Mouse (Mus musculus) cortical plate, adult 2 months (tissue): ENCODE results near the gene Kif26b. TPM values are rescaled to one million over a fixed set of nuclear protein-coding genes. Genes with fewer than 3 reads are reported as not detected.
A peak's percentile ranks its signal among the peaks of the same experiment; 100 is the strongest.

Experiments
- H3K27ac ChIP-seq: fragments of 200-500 bp; 2 replicates; pipeline ENCODE4 v1.5.1; 2012; ENCODE audit warnings: low read length, control low read depth, inconsistent platforms; ENCODE audit not compliant: insufficient read depth
- H3K4me1 ChIP-seq: fragments of 200-500 bp; 2 replicates; pipeline ENCODE4 v1.6.1; 2011; ENCODE audit warnings: low read length; ENCODE audit not compliant: control insufficient read depth, insufficient read depth
- H3K4me3 ChIP-seq: fragments of 200-500 bp; 2 replicates; pipeline ENCODE4 v1.5.1; 2011; ENCODE audit warnings: mild to moderate bottlenecking, low read length, control low read depth; ENCODE audit not compliant: insufficient read depth
- CTCF ChIP-seq: fragments of 200-500 bp; IDR thresholded peaks from 2 replicates; pipeline ENCODE4 v1.5.1; 2011; ENCODE audit warnings: mild to moderate bottlenecking, control low read depth, low read length; ENCODE audit not compliant: insufficient read depth; ENCODE audit errors: extremely low read depth
- POLR2A ChIP-seq: fragments of 200-500 bp; IDR thresholded peaks from 2 replicates; pipeline ENCODE4 v1.6.1; 2011; ENCODE audit warnings: mild to moderate bottlenecking, low read length, control low read depth; ENCODE audit not compliant: insufficient read depth; ENCODE audit errors: extremely low read depth
- polyA plus RNA-seq: library from polyadenylated mRNA; depleted of rRNA; stranded (reverse); fragments of >200 nt; gene quantifications from 2 replicates; pipeline ENCODE4 v1.2.3, GENCODE M21; 2012

The Kif26b gene
- polyA plus RNA-seq, 1 experiment, result 1.9 TPM

DNA sequence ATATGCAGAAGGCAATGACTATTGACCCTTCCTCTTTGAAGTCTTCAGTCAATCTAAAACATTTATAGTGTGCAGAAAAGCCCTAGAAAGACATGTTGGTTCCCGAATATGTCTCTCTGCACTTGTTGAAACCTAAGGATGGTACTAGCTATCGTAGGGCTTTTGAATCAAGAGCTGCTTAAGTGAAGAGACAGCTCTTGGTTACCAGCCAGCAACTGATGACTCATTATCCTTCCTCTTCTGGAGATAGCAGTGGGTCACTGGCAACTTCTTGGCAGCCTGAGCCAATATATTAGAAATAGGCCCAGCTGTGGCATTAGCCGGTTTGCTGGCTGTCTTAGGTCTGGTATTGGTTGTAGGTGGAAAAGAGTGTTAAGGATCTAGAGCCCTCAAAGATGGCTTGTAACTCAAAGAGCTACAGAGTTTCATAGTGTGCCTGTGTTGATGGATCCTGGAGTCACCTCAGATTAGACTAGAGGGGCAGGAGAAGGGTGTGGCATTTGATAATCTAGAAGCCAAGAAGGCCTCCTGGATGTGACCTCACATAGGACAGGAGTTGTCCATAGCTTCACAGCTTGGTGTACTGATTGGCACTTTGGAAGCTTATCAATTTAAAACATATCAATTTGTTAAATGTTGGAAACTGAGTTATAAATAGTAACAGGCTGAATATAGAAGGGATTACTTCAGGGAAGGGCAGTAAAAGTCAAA, 146.8 kb downstream of the Kif26b start:
- TF ChIP-seq POLR2A, result no peak
- TF ChIP-seq CTCF, result no peak
- Histone ChIP-seq H3K4me1 (no peaks in the 10 kb centered on the region), H3K27ac (no peak overlapping the region), H3K4me3 (no peak overlapping the region)

DNA sequence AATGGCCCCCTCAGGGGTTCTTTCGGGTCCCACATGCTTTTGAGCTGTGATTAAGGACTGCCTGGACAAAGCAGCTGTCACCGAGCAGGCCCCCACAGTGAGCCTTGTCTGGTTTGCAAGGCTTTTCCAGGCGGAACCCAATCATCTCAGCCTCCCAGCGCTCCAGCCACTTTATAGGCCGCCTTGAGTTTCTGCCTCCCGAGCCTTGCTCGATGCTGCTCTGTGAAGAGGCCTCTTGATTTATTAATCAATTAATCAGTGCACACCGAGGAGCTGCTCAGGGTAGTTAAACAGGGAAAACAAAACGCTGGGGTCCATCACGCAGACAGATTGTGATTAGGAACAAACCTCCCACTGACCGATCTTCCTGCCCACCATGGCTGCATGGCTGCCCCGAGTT, 148.2 kb downstream of the Kif26b start:
- H3K27ac ChIP-seq, result no peak overlapping the region
- no peaks in the 10 kb centered on the region for H3K4me1 ChIP-seq

DNA sequence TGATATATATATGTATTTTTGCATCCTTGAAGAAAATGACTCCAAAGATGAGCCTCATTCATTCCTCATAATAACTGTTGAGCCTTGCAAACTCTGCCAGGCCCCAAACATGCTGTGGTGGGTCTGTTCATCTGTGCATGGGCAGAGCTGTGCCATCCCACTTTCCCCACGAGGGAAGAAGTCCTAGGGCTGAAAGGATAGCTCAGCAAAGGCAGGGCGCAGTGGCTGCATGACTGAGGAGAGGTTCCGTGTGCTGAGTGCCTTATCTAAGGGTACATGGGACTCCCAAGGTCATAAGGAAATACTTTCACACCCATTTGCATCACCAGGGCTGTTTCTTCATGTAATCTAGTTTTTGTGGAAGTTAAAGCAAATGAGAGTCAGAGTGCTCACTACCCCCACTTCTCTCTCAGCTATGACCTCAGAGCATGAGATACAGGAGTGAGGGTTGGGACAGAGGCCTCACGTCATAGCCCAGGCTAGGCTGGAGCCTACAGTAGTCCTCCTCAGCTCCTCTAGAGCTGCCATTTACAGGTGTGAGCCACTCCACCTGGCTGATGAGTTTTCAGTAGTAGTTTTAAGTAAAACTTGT, 148.8 kb downstream of the Kif26b start:
- no peak for TF ChIP-seq POLR2A
- TF ChIP-seq CTCF, result no peak
- no peaks in the 10 kb centered on the region for H3K4me1 ChIP-seq
- no peak overlapping the region for H3K27ac ChIP-seq
- H3K4me3 ChIP-seq, result no peak overlapping the region

More for the DNA sequence above, 148.2 kb downstream of the Kif26b start:
- H3K4me3 ChIP-seq, result no peak overlapping the region
- TF ChIP-seq POLR2A, result no peak
- TF ChIP-seq CTCF, result no peak

DNA sequence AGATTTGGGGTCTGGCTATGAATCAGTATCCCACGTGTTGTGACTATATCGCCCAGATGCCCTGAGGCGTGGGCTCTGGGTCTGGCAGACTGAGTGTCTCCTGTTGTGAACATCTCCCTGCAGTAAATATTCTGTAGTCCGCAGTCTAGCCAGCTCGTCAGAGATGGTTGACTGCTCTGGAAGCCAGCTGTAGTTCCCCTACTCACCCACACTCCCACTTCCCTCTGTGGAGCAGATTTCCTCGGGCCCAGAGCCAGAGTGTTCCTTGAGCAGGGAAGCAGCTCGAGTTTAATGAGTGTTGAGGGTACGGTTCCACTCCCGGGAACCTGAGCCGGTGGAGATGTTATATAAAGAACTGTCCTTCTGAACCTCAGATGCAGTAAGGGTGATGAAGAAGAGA, 154.7 kb downstream of the Kif26b start:
- TF ChIP-seq POLR2A (no peak), CTCF (no peak)
- Histone ChIP-seq H3K27ac (no peak overlapping the region), H3K4me1 (no peaks in the 10 kb centered on the region), H3K4me3 (no peak overlapping the region)

DNA sequence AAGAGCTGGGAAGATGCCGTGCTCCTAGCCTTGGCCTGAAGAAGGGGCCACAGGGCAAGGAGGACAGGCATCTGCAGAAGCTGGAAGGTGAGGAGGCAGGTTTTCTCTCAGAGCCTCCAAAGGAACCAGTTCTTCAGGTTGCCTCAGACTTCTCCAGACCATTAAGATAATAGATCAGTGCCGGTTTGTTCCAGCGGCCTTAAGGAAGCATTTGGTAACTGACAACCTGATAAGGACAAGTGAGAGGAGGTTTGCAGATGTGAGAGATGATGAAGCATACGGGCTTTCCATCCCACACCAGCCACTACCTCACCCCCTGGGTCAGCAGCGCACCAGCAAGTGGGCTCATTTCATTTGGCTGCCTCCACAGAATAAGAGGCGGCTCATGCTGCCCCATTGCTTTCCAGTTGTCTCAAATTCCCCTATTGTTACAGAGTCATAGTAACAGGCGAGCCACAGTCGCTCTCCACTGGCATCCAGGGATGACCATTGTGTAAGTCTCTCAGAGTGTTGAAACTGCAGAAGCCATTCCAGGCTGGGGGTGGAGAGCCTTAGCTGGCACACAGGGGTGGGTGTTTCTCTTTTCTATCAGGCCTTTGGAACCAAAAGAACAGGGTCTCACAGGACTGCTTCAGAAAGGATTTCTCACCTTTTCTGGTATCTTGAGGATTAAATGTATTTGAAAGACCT, 156.2 kb downstream of the Kif26b start:
- H3K4me1 ChIP-seq, result no peaks in the 10 kb centered on the region
- no peak overlapping the region for H3K4me3 ChIP-seq
- TF ChIP-seq CTCF (no peak), POLR2A (no peak)
- H3K27ac ChIP-seq, result no peak overlapping the region

DNA sequence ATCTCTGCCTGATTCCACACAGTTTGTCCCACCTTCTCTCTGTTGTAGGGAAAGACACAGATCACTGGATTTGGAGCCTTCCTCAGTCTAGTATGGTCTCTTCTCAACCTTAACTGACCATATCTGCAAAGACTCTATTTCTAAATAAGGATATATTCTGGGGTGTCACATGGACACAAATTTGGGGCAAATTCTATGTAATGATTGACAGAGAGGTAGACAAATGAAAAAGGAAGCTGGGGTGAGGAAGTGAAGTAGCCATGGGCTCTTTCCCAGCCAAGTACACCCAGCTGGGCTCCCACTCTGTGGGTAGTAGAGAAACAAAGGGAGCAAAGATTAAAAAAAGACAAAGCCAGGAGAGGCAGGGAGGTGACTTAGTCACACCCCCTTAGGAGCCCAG, 158.0 kb downstream of the Kif26b start:
- no peak overlapping the region for H3K4me3 ChIP-seq
- H3K4me1 ChIP-seq, result no peaks in the 10 kb centered on the region
- no peak for TF ChIP-seq CTCF
- TF ChIP-seq POLR2A, result no peak

DNA sequence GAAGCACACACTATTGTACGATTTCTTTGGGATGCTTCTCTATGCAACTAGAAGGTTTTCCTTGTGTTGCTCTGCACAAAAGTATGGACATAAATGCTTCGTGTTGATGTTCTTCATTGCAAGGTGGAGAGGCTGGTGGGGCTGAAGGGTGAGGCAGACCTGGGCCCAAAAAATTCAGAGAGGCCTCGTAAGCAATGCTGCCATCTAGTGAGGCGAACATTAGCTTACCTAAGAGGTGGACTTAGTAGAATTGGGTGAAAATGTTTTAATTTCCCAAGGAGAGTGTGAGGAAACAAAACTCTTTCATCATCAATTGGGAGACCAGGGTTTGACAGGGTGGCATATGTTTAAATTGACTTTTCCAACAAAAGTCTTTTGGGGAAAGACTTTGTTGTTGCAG, 160.6 kb downstream of the Kif26b start:
- Histone ChIP-seq H3K4me3 (no peak overlapping the region), H3K27ac (no peak overlapping the region), H3K4me1 (no peaks in the 10 kb centered on the region)
- peak; percentile 46; the same call in 1 of the 2 replicates for TF ChIP-seq CTCF
- no peak for TF ChIP-seq POLR2A

More for the DNA sequence above, 158.0 kb downstream of the Kif26b start:
- no peak overlapping the region for H3K27ac ChIP-seq

DNA sequence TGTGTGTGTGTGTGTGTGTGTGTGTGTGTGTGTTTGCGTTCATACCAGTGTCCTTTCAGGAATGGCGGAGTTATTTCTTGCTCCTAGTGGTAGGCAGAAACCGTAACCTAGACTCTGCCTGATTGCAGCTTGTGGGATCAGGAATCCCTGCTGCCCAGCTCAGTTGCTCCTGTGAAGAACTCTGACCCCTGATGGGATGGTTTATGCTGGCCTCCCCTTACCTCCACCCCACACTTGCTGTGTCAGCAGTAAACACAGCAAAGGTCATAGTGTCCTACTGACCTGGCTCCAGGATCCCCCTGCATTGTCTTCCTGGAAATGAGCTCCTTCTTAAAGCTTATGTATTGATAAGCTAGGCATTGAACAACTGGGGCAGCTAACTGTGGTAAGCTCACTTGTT, 162.8 kb downstream of the Kif26b start:
- Histone ChIP-seq H3K4me1 (no peaks in the 10 kb centered on the region), H3K27ac (no peak overlapping the region), H3K4me3 (no peak overlapping the region)
- TF ChIP-seq CTCF, result no peak
- no peak for TF ChIP-seq POLR2A

DNA sequence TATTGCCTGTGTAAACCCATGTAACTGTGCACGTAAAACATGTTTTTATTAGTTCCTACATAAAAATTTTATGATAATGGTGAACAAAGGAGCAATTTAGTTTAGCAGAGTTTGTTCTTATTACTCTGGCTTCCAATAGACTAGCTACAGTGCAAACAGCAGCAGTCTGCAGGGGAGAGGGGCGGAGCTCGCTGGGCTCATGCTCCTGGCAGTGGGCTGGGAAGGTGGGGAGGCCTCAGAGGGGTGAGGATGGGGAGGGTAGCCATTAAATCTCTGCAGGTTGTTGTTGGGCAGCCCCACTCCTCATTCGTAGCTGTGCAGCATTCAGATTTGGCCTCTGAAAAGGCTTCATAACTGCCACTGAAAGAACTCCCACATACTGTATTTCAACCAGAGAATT, 171.2 kb downstream of the Kif26b start:
- no peak for TF ChIP-seq CTCF
- TF ChIP-seq POLR2A, result no peak
- Histone ChIP-seq H3K27ac (no peak overlapping the region), H3K4me3 (no peak overlapping the region), H3K4me1 (no peaks in the 10 kb centered on the region)
